Mouse (Mus musculus): Measurements from ENCODE around the gene Zfp277.
A peak's percentile ranks its signal among the peaks of the same experiment; 100 is the strongest.

Gene Zfp277

DNA sequence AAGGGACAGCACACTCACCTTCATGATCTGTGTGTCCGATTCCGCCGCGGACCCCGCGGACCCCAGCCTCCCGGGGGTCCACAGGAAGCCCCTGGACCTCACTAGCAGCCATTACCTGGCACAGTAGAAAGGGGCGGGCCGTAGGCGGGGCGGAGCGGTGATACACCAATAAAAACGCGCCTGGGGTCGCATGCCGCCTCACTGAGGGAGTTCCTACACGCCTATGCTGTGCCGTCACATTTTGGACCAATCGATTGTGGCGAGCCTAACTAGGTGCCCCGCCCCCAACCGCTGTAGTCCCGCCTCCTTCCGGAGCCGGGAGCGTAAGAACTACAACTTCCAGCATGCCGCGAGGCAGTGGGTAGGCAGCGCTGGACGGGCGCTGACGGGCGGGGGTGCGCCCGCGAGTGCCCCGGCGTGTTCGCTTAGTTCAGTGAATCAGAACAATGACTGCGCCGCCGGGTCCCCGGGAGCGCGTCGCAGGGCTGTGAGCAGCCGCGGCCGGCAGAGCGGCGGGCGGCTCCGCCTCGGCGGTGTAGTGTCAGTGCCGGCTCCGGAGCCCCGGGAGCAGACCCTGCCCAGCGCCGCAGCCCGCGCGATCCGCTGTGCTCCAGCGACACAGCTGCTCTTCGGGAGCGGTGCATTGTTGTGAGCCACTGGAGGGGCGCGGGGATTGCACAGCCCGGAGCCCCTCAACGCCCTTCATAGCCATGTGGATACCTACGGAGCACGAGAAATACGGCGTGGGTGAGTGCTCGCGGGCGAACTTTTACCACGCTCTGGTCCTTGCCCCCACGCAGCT, at the start of gene Zfp277, which contains the start of gene Dock4:
Zfp277 (minus strand) TSS at position 255 of the 802 bp plus-strand sequence.
Dock4 (plus strand) TSS at position 305 of the 802 bp plus-strand sequence.
- DNase-seq (ENCODE audit: low spot score) = peak; percentile 100

DNA sequence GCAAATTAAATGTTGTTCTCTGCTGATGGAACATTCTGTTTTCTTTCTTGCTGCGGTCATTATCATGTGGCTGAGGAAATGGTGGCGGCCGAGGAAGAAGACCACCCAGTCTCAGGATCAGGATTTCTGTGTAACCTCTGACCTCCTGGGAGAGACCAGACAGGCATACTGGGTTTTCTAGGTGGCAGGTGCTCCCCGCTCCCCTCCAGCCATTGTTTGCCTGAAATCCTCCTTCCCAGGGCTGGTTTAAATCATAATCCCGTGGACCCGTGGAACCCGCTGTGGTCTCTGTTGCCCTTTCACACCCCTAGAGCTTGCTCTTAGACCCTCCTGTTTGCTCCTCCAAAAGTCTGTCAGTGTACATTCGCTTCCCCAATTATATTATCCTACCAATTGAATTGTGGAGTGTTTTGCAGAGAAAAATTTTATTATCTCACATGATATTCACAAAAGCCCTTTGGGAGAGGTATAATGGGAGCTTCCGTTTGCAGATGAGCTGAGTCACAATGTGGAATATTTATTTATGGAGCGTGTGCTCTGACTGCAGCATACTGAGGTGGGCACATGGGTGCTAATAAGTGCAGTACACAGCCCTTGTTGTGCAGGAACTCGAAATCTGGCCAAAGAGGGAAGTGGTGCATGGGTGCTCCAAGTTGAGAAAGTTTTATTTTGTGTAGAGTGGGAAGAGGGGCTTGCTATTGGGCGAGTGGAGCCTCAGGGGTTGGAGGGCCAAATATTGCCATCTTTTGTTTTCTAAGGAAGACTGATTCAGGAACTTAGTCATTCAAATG, 40.5 kb upstream of the Zfp277 start:
- DNase-seq (ENCODE audit: low spot score) = no peak

- DNase-seq (ENCODE audit: low spot score) = no peak
Measured at GRCm38 (mm10) chr12:40485210-40485609, 39.5 kb upstream of the Zfp277 start.

DNA sequence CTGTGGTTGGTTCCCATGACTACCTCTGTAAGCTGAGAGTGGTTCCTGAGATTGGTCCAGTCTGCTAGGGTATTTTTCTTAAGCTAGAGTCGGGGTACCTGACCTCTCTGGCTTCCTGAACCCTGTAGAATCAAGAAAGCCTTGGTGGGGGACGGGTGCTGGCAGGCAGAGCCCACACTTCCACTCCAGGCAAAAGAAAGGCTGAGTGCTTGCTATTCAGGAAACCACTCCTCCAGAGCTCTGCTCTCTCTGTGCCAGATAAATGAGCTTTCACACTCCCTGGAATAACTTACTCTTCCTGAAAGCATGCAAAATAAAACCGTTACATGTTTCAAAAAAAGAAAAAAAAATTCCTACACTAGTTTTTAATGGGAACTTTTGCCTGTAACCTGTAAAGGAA, 38.5 kb upstream of the Zfp277 start:
- DNase-seq (ENCODE audit: low spot score) = no peak

DNA sequence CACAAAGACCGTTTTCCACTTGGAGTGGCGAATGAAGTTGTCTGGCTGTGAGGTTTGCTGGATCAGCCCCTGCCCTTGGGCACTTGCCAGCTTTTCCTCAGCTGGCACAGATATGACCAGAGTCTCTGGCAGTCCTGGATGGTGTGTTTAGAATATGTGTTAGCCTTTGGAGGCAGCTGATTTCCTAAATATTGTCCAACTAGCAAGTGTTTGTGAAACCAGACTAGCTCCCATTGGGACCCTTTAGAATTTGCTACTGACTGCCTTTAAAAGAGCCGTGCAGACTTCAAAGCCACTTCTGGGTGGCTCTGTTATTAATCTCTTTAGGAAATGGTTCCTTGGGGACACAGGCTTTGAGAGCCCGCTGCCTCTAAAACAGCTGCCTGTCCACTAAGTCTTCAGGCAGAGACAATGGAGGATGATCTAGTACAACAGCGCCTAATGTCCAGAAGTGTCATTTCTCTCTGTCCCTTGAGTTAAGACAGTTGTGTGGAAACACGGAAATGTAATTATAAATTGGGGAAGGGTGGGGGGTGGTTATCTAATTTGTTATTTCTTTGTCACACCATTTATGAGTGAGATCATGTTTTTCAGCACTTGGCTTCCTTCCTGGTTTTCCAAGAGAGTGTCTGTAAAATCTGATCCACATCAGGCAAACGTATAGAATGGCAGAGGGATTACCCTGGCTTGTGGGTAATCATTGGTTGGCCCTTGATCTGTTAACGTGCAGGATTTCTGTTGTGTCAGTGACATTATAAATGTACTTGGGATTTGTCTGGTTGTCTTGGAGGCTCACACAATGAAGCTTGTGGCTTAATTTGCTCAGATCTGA, 32.1 kb upstream of the Zfp277 start:
- DNase-seq (ENCODE audit: low spot score) = peak; percentile 58

- DNase-seq (ENCODE audit: low spot score) = peak; percentile 26
Measured at GRCm38 (mm10) chr12:40473709-40474108, 28.0 kb upstream of the Zfp277 start.

DNA sequence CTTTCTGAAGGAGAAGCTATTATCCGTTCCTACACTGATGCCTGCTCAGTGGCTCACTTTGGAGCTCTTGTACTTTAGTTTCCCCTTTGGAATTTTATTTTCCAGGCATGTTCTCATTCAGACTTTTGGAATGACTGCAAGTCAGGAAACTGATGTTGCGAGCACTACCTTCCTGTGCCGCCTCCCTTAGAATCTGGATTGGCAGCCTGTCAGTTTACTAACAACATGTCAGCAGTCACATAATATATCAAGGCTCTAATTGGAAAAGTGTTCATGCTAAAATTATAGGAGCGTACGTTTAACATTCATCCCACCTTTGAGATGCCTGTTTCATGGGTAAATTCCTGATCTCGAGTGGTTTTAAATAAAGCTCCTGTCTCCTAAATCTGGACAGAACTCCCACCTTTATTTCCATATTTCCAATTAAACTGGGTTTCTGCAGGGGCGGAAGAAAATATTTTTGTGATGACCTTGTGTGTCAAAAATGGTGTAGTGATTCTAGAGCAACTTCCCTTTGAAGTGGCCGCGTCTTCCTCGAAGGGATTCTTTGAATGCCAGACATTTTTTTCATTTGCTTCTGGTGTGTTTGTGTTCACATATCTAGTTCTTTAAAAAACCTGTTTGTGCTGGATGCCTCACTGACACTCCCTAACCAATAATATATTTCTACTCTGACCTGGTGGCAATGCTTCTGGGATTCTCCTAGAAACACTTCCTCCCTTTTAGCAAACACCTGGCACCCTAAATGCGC, 26.1 kb upstream of the Zfp277 start:
- no peak for DNase-seq (ENCODE audit: low spot score)

DNA sequence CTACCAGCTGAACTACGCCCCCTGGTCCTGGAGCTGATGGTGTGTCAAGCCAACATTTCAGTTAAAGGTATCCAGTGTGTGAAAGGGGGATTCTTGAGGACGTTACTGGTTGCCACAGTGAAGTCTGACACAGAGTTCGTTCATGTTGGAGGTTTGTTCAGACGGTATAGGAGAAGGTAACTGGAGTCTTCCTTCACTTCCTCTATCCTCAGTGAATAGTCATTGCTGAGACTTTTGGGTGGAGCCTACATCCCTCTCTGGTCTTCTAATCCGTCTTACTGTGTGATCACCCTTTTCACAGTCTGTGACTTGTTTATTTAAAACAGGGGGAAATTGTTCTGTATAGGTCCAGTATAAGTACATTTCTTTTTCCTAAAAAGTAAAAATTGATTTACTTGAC, 23.3 kb upstream of the Zfp277 start:
- no peak for DNase-seq (ENCODE audit: low spot score)

DNA sequence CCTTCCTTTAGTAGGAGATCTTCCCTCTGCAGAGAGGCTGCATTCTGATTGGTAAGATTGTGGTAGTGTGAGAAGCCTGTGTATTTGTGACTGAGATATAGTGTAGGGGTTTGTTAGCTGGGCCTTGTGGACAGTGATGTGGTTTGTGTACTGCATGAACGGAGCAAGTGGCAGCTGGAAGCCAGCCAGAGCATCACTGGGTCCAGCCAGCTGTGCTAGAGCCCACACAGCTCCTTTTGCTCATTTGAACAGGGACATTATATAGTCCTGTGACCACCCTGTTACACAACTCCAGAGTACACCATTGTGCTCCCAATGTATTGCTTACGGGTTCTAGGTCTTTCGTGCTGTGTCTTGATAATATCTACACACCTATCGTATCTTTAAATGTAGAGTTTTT, 22.5 kb upstream of the Zfp277 start:
- DNase-seq (ENCODE audit: low spot score) = no peak

DNA sequence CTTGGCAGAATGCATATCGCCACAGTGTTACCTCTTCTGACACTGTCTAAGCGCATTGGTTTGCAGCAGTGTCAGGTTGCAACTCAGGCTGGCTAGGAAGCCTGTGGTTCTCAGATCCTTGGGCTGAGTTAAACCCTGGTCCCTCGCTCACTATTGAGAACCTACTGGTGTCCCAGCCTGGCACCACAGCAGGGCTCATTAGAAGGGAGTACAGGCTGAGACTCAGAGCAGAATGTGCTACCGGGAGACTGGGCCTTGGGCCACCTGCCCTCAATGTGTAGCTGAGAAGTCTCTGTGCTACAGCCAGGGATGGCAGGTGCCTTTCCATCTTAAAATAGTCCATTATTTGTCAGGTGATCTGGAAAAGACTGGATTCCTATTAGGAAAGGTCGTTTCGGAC, 18.6 kb upstream of the Zfp277 start:
- no peak for DNase-seq (ENCODE audit: low spot score)

GRCm38 (mm10) chr12:40463828-40464227, 18.1 kb upstream of the Zfp277 start:
- DNase-seq (ENCODE audit: low spot score) = no peak

DNA sequence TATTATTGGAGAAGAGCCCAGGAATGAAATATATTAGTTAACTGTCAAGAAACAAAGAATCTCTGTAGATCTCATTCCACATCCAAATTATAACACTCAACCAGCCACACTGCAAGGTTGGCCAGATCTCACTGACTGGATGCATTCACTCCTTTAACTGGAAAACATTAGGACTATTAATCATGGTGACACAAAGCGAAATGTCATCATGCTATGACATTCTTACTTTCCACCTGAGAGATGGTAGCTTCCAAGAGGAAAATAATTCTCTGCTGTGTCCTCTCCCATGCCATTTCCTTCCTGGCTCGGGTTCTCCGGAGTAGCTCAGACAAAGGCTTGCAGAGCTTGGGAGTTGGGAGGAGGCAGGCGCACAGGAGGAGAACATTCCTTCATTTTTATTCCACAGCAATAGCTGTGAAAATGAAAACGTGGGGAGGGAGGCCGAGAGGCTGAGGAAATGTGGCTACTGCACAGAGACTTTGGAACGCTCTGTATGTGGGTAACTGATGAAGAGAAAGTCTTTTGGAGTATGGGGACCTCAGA, 17.1 kb upstream of the Zfp277 start:
- DNase-seq (ENCODE audit: low spot score) = no peak

DNA sequence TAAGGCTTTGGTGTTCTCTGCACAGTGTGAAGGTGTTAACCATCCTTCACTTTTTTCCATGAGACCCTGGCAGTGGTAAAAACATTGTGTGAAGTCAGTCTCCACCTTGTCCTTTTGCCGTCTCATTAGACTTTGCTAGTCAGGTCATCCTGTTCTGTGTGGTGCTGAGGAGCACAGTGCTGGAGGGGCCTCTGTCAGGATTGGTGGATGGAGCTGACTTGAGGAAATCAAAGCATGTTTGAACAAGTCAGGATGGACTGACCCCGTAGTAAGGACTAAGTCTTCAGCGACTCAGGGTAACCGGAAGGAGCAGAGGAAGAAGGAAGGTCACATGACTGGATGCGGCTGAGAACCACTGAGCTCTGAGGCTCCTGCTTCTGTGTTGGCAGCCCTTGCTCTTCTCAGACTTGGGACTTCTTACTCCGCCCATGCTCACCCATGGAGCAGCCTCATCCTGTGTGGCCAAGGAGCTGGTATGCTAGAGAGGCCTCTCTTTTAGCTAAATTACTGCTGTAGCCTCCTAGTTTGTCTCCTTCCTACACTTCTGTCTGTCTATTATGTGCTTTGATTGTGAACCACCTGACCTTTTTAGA, 14.1 kb upstream of the Zfp277 start:
- DNase-seq (ENCODE audit: low spot score) = no peak

DNA sequence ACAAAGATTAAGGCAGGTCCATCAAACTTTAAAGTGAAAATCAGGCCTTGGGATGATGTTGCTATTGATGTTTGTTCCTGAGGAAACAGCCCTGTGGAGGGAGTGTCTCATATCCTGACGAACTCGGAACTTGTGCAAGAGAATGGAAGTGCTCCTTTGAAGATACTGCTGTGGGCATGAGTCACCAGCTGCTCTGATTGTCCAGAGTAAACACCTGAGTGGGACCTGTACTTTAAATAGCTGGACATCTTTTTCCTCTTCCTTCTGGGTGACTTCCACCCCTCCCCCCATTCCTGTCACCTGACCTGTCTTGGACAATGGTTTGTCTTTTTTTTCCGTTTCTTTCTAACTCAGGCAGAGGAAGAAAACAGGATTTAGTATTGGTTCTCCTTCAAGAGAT, 13.3 kb upstream of the Zfp277 start:
- no peak for DNase-seq (ENCODE audit: low spot score)

- no peak for DNase-seq (ENCODE audit: low spot score)
Measured at GRCm38 (mm10) chr12:40456517-40456916, 10.8 kb upstream of the Zfp277 start.

DNA sequence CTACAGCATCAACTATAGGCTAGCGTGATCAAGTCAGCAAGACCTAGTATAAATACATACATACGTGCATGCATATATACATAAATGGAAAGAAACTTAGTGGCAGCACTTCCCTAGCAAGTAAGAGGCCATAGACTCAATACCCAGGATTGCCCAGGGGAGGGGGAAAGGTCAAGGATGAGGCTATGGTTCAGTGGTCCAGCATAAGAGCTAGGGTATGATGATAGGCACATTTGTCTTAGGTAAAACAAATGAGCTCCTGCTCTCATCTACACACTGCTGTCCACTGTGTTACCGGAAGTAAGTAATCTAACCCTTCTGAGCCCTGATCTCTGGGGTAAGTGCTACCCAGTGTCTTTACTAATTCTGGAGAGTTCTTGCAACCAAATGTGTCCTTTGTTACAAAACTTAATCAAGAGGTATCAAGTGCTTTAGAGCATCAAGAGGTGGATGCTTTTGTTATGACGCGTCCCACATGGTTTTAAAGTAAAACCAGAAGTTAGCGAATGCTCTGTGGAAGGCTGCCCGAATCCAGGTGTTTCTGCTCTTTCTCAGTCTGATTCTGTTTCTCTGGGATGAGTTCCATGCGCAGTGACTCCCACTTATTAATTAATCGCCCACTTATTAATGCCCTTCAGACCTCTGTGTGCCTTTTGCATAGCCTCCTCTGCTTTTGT, 3.6 kb upstream of the Zfp277 start:
- no peak for DNase-seq (ENCODE audit: low spot score)

GRCm38 (mm10) chr12:40447561-40448355, 2.1 kb upstream of the Zfp277 start:
- no peak for DNase-seq (ENCODE audit: low spot score)

- peak; percentile 46 for DNase-seq (ENCODE audit: low spot score)
Measured at GRCm38 (mm10) chr12:40446450-40447381, 1.0 kb upstream of the Zfp277 start.

All from adipocyte (in vitro differentiated cells).